Mouse (Mus musculus): ENCODE measurements around the gene Spag6.

DNA sequence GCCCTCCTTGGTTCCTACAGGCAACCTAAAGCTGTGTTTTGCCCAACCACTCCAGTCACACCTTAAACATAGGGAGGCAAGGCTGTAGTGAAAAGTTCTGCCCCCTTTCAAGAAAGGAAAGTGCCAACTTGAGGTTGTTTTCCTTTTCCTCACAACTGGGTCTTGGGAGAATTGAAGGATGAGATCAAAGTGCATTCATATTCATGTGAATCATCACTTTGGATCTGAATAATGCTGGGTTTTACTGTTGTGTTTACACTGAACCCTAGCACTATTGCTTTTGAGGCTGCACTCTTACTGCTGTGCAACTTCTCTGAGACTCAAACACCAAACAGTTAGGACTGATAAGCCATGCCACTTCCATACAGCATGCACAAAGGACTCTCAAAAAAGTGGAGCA is 1.8 kb upstream of the Spag6 start:
- no peak for TF ChIP-seq CTCF (IDR thresholded peaks at IDR 0.05; ENCODE audit: control insufficient read depth, insufficient read depth, insufficient replicate concordance, low read depth, low read length)
- no peak for TF ChIP-seq POLR2A (IDR thresholded peaks at IDR 0.05; ENCODE audit: control insufficient read depth, low read depth, low read length)

Data from testis, adult 2 months (tissue).